Mouse (Mus musculus) ovary, postnatal 10 days (tissue): ENCODE results near the gene Galnt10.

Experiments used
- DNase-seq: peaks from one replicate; pipeline ENCODE4 v3.0.0; 2022; ENCODE audit warnings: low spot score

The Galnt10 gene

GRCm38 (mm10) chr11:57643691-57644090 is 1.6 kb upstream of the Galnt10 start:
- no peak for DNase-seq

- no peak for DNase-seq
These were observed 811 bp upstream of the Galnt10 start for GRCm38 (mm10) chr11:57644245-57645017.

- no peak for DNase-seq
These were observed 605 bp downstream of the Galnt10 start for GRCm38 (mm10) chr11:57645847-57646246.

- DNase-seq: no peak
These were observed 1.2 kb downstream of the Galnt10 start for GRCm38 (mm10) chr11:57646416-57646815.

- no peak for DNase-seq
These were observed 1.7 kb downstream of the Galnt10 start for GRCm38 (mm10) chr11:57646940-57647339.

GRCm38 (mm10) chr11:57647446-57647845 is 2.2 kb downstream of the Galnt10 start:
- no peak for DNase-seq

- DNase-seq: no peak
These were observed 3.1 kb downstream of the Galnt10 start for GRCm38 (mm10) chr11:57648196-57648800.

GRCm38 (mm10) chr11:57649269-57649668 is 4.0 kb downstream of the Galnt10 start:
- no peak for DNase-seq

GRCm38 (mm10) chr11:57649671-57650070 is 4.4 kb downstream of the Galnt10 start:
- no peak for DNase-seq

- DNase-seq: no peak
These were observed 5.6 kb downstream of the Galnt10 start for GRCm38 (mm10) chr11:57650867-57651266.

GRCm38 (mm10) chr11:57651281-57651810 is 6.1 kb downstream of the Galnt10 start:
- no peak for DNase-seq

- no peak for DNase-seq
These were observed 7.1 kb downstream of the Galnt10 start for GRCm38 (mm10) chr11:57652206-57652922.

GRCm38 (mm10) chr11:57652923-57653660 is 7.8 kb downstream of the Galnt10 start:
- DNase-seq: no peak

GRCm38 (mm10) chr11:57653796-57654195 is 8.6 kb downstream of the Galnt10 start:
- DNase-seq: no peak

GRCm38 (mm10) chr11:57654386-57654785 is 9.1 kb downstream of the Galnt10 start:
- no peak for DNase-seq

GRCm38 (mm10) chr11:57654977-57655397 is 9.7 kb downstream of the Galnt10 start:
- DNase-seq: no peak

- no peak for DNase-seq
These were observed 10.6 kb downstream of the Galnt10 start for GRCm38 (mm10) chr11:57655669-57656325.

- no peak for DNase-seq
These were observed 11.5 kb downstream of the Galnt10 start for GRCm38 (mm10) chr11:57656602-57657275.

- no peak for DNase-seq
These were observed 12.3 kb downstream of the Galnt10 start for GRCm38 (mm10) chr11:57657370-57658072.

- no peak for DNase-seq
These were observed 13.0 kb downstream of the Galnt10 start for GRCm38 (mm10) chr11:57658214-57658613.
